Mouse (Mus musculus): ENCODE measurements around the gene Fam110c. TPM values are rescaled to one million over a fixed set of nuclear protein-coding genes. Genes with fewer than 3 reads are reported as not detected.

Gene Fam110c
- total RNA-seq, 2 experiments from 2014 or later, result not detected

GRCm38 (mm10) chr12:31097185-31097584 lies 23.5 kb downstream of the Fam110c start:
- DNase-seq, result no peak
- intact Hi-C loops (cut with DNase I; ENCODE audit: low total_unique reads), result no loop called here

GRCm38 (mm10) chr12:31101190-31101589 lies 27.5 kb downstream of the Fam110c start:
- intact Hi-C loops (cut with DNase I; ENCODE audit: low total_unique reads), result no loop called here

GRCm38 (mm10) chr12:31101821-31102220 lies 28.2 kb downstream of the Fam110c start:
- intact Hi-C loops (cut with DNase I; ENCODE audit: low total_unique reads), result no loop called here
- no peak for DNase-seq

More at GRCm38 (mm10) chr12:31101190-31101589, 27.5 kb downstream of the Fam110c start:
- no peak for DNase-seq

- DNase-seq, result peak; percentile 33
- intact Hi-C loops (cut with DNase I; ENCODE audit: low total_unique reads), result no loop called here
Measured at GRCm38 (mm10) chr12:31116005-31116466, 42.4 kb downstream of the Fam110c start.

GRCm38 (mm10) chr12:31120535-31120934 lies 46.9 kb downstream of the Fam110c start:
- intact Hi-C loops (cut with DNase I; ENCODE audit: low total_unique reads), result no loop called here
- DNase-seq, result no peak

GRCm38 (mm10) chr12:31122892-31123622 lies 49.4 kb downstream of the Fam110c start:
- intact Hi-C loops (cut with DNase I; ENCODE audit: low total_unique reads), result no loop called here
- DNase-seq, result no peak

GRCm38 (mm10) chr12:31126071-31126470 lies 52.4 kb downstream of the Fam110c start:
- intact Hi-C loops (cut with DNase I; ENCODE audit: low total_unique reads), result no loop called here
- no peak for DNase-seq

GRCm38 (mm10) chr12:31129548-31129947 lies 55.9 kb downstream of the Fam110c start:
- no peak for DNase-seq
- intact Hi-C loops (cut with DNase I; ENCODE audit: low total_unique reads), result no loop called here

Other genes with a start within 250 kb of the Fam110c start
- 1 to 10 TPM in 1 of 2 experiments, under 1 TPM in 1; 0.68 to 1.7 TPM for gene Alkal2, start 189.5 kb upstream of the Fam110c start, total RNA-seq (2021)
- gene Acp1, start 162.3 kb upstream of the Fam110c start, total RNA-seq (2021), result 10 to 100 TPM; 35.6 to 36.2 TPM
- 1 to 10 TPM; 1.2 to 1.3 TPM for gene Sh3yl1, start 162.2 kb upstream of the Fam110c start, total RNA-seq (2021)
- gene Gm6993, start 166.9 kb downstream of the Fam110c start, total RNA-seq (2021), result not detected
- gene Lamb1, start 191.4 kb downstream of the Fam110c start, total RNA-seq (2021), result 100 to 1,000 TPM; 102 to 120 TPM

Measured in gastrocnemius, postnatal 14 days (tissue).